Mouse (Mus musculus) embryo, embryonic 10 days (tissue): ENCODE measurements around the gene Zfp382.
"Not testable (repeated sequence)": the region's sequence is repeated elsewhere in the genome, so short reads cannot be mapped to it uniquely, and the experiment has no call there.

Experiments
- DNase-seq: peaks from one replicate; pipeline ENCODE4 v3.0.0-alpha.2; 2015; ENCODE audit warnings: low spot score

Gene Zfp382

DNA sequence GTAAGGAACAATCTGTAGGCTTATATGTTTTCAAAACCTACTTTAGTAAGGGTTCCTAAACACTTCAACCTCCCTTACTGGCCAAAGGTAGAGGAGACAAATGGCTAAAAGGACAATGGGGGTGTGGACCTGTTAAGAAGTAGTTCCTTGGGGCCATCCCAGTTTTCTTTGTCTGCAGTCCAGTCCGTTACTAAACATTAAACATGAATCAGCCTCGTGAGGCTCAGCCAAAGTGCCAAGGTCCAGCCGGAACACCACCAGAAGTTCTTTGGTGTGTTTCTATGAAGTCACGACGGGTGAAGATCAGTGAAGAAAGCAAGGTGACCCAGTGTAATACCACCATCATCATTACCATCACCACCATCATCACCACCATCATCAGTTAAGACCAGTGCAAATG is 25.3 kb downstream of the Zfp382 start:
- DNase-seq = no peak

DNA sequence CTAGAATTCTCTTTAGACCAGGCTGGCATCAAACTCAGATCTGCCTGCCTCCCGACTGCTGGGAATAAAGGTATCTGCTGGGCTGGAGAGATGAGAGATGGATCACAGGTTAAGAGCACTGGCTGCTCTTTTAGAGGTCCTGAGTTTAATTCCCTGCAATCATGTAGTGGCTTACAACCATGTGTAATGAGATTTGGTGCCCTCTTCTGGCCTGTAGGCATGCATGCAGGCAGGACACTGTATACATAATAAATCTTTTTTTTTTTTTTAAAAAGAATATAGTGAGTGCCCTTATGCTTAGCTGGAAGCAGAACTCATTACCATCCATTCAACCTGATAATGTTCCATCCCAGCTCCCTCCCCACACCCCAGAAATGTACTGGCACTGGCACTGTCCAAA is 32.3 kb downstream of the Zfp382 start:
- DNase-seq = no peak

DNA sequence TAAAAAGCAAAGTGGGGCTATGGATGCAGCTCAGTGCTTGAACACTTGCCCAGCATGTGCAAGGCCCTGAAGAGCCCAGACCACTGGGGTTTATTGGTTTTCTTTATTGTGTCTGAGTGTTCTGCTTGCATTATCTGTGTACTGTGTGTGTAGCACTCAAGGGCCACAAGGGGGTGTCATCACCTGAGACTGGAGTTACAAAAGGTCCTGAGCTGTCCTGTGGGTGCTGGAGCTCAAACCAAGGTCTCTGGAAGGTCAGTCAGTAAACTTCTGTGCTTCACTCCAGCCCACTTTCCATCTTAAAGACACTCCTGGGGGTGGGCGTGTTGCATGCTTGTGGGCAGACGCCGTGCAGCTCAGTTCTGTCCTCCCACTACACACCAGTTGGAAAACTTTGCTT is 33.8 kb downstream of the Zfp382 start:
- no peak for DNase-seq

DNA sequence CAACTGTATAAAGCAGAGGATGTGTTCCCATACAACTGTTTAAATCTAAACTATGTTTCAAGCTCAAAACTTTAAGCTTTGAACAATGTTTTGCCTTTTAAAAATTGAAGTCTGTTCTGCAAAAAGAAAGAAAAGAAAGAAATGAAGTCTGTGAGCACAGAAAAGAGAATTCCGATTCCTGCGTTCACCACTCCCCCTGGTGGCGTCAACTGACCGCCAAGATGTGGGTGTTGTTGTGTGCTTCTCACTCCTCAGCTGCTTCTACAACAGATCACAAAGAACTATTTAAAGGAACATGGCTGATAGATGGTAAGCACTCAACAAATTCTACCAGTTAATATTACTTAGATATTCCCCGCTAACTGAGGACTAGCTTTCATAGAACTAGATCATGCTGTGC is 41.4 kb downstream of the Zfp382 start:
- DNase-seq = no peak

DNA sequence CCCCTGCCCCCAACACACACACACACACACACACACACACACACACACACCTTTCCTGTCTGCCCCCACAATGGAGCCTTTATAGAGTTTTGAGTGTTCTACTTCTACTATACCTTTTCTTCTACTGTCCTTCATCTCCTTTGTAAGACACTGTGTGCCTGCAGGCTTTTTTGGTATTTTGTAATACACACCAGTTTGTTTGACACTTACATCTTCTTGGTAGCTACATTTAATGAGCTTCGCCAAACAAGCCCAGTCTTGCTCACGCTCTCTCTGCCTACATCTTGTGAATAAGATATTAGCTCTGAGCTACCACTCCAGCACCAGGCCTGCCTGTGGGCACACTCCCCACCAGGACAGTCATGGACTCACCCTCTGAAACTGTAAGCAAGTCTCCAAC is 43.0 kb downstream of the Zfp382 start:
- no peak for DNase-seq

- peak; percentile 67 for DNase-seq
Observed at GRCm38 (mm10) chr7:30168914-30169582, 47.3 kb downstream of the Zfp382 start.

- peak; percentile 98 for DNase-seq
Observed at GRCm38 (mm10) chr7:30169583-30170282, 48.0 kb downstream of the Zfp382 start, which contains the start of gene Zfp146. TSS of gene Zfp146 (minus strand) at chr7:30169750.

DNA sequence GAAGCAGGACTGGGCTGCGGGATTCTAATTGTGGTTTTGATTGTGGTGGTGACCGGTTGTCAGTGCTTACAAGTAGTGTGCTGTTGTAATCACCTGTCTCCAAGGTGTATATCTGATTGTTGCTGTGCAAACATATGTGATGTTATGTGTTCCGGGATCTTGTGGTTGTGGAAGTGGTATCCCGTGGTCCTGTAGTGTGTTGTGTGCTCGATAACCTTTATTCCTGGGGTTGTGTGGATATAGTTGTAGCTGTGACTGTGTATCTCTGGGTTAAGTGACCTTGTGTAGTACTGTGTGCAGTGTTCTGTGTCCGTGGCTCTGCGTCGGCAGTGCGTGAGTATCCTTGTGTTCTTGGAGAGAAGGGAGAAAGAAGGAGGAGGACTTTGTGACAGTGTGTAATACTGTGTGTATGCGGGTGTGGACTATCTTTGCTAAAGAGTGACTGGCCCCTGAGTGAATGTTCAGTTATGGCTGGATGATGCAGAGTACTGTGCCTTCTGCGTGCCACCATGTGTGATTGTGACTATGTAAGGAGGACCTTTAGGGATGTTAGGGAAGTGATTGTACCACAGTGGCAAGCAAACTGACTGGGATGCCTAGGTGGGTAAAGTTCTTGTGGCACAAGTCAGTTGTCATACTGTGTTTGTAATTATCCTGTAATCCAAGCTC is 48.7 kb downstream of the Zfp382 start:
- no peak for DNase-seq

DNA sequence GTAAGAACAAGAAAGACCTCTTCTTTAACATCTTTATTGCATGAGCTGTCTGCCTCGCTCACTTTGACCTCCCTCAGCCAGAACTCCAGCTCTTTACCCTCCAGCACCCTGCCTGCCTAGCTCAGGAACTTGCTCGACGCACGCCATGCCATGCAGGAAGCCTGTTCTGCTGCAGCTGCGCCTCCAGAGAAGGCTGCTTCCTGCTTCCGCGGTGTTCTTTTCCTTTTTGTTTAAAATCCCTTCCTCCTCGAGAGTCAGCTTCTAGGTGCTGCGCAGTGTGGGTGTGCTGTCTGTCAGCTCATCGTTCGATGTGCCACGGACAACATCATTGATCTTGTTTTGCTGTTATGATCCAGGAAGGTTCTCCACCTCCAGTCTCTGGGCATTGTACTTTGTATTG is 54.7 kb downstream of the Zfp382 start:
- DNase-seq = no peak

DNA sequence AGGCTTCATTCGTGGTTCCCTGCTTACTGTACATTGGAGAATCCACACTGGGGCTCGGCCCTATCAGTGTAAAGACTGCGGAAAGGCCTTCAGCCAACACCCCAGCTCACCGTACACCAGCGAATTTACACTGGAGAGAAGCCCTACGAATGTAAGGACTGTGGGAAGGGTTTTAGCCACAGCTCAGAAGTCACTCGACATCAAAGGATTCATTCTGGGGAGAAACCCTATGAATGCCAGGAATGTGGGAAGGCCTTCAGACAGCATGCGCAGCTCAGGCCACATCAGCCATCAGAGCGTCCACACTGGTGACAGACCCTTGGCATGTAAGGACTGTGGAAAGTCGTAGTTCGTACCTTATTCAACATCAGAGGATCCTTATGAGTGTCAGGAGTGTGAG is 56.5 kb downstream of the Zfp382 start:
- DNase-seq = no peak

GRCm38 (mm10) chr7:30181308-30181707 is 59.6 kb downstream of the Zfp382 start:
- peak; percentile 87 for DNase-seq

GRCm38 (mm10) chr7:30181929-30182328 is 60.2 kb downstream of the Zfp382 start:
- not testable (repeated sequence) for DNase-seq

- not testable (repeated sequence) for DNase-seq
Observed at GRCm38 (mm10) chr7:30183189-30183588, 61.4 kb downstream of the Zfp382 start.

DNA sequence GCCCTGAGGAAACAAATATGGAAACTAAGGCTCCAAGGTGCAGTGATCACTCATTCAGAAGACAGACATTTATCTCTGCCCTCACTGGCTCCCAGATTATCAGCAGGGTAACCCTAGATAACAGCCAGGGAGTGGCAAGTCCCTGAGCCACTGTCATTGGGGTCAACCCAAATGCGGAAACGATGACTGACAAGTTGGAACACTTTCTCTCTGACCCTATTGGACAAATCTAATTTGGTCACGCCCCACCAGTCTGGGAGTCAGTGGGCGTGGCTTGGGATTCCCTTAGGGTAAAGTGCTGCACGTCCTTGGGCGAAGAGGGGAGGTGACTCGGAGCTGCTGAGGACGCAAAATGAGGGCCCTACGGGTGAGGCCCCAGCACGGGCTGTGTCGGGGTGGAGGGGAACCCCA is 62.1 kb downstream of the Zfp382 start, which contains the start of gene Cox7a1:
Gene Cox7a1 (plus strand): TSS at position 266 of the 411 bp plus-strand sequence.
- peak; percentile 92 for DNase-seq
